Mouse (Mus musculus) liver, adult 2 months (tissue): Measurements from ENCODE around the gene Nr2e3.

ENCODE experiments used
- CTCF ChIP-seq: fragments of 200-500 bp; IDR thresholded peaks from 2 replicates; pipeline ENCODE4 v1.5.1; 2011; ENCODE audit warnings: low read depth, low read length, control low read depth
- POLR2A ChIP-seq: fragments of 200-500 bp; IDR thresholded peaks from 2 replicates; pipeline ENCODE4 v1.6.1; 2011; ENCODE audit warnings: low read length, control low read depth; ENCODE audit not compliant: insufficient read depth; ENCODE audit errors: extremely low read depth

GRCm38 (mm10) chr9:59942501-59943085 is 17.9 kb downstream of the Nr2e3 start:
- TF ChIP-seq POLR2A (no peak), CTCF (no peak)
